Mouse (Mus musculus) G1E (cell line): ENCODE results near the gene Hspb7.

ENCODE experiments used
- CTCF ChIP-seq: IDR thresholded peaks from 2 replicates; pipeline ENCODE4 v1.5.1; 2012; ENCODE audit warnings: low read depth, low read length, inconsistent platforms, mixed read lengths
- GATA1 ChIP-seq: IDR thresholded peaks from 2 replicates; pipeline ENCODE4 v1.6.1; 2012; ENCODE audit warnings: borderline replicate concordance, low read length, inconsistent platforms, mixed read lengths
- GATA2 ChIP-seq: IDR thresholded peaks from 2 replicates; pipeline ENCODE4 v1.6.1; 2012; ENCODE audit warnings: low read depth, low read length, inconsistent platforms, borderline replicate concordance
- POLR2AphosphoS5 ChIP-seq: IDR thresholded peaks from 2 replicates; pipeline ENCODE4 v1.6.1; 2012; ENCODE audit warnings: low read depth, low read length, inconsistent platforms; ENCODE audit not compliant: insufficient replicate concordance

DNA sequence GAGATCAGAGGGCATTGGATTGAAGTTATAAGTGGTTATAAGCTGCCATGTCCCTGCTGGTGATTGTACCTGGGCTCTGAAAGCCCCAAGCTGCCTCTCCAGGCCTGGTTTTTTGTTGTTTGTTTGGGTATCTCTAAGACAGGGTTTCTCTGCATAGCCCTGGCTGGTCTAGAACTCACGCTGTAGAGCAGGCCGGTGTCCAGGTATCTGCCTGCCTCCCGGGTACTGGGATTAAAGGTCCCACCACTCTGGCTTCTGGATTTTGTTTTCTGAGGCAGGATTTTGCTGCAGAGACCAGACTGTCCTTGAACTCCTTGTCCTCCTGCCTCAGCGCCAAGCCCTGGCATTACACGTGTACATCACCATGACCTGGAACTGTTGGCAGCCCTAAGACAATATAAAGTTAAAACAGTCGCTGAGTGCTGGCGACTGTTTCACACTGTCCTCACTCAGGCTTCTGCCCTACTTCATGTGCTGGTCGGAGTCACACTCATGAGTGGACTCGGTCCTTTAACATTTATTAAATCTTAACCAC lies 31.4 kb downstream of the Hspb7 start:
- TF ChIP-seq CTCF (no peak), POLR2AphosphoS5 (no peak), GATA1 (no peak), GATA2 (no peak)
